Mouse (Mus musculus): ENCODE results near the gene Spata20.

DNA sequence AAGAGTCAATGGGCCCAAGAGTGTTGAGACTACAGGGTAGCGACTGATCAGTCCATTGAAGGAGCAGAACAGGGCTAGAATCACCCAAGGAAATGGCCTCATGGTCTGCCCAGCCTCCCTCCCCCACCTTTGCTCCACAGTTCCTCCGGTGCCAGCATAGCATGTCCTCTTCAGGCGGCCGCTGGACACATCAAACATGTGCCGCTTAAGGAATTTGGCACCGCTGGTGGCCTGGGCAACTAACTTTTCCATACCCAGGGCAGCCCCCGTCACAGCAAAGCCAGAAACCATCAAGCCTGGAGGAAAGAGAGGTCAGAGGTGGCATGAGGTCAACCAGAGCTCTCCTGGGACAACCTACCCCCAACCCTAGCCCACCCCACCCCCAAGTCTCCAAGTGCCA is 4.0 kb downstream of the Spata20 start:
- no peak for TF ChIP-seq POLR2A (IDR thresholded peaks at IDR 0.05; ENCODE audit: control insufficient read depth in 1 of 2, insufficient read depth in 1 of 2, low read depth in 1 of 2, low read length in 2 of 2, poor library complexity in 1 of 2)
- no peak for TF ChIP-seq MYC (IDR thresholded peaks at IDR 0.05; ENCODE audit: low read depth, low read length)
- no peak for TF ChIP-seq POLR2AphosphoS2 (IDR thresholded peaks at IDR 0.05; ENCODE audit: low read length)
- no peak for TF ChIP-seq SIN3A (IDR thresholded peaks at IDR 0.05; ENCODE audit: low read length)
- TF ChIP-seq GABPA (IDR thresholded peaks at IDR 0.05; ENCODE audit: low read depth, low read length): no peak
- no peak for TF ChIP-seq MAZ (IDR thresholded peaks at IDR 0.05; ENCODE audit: low read depth, low read length)
- TF ChIP-seq E2F4 (IDR thresholded peaks at IDR 0.05; ENCODE audit: borderline replicate concordance, low read depth, low read length): no peak

Data from MEL (cell line).